Mouse (Mus musculus): ENCODE results near the gene Gpam.
"Not testable (repeated sequence)": the region's sequence is repeated elsewhere in the genome, so short reads cannot be mapped to it uniquely, and the experiment has no call there.

Gpam gene

GRCm38 (mm10) chr19:55127072-55127718, at the start of gene Gpam:
TSS of gene Gpam (minus strand) at chr19:55127238.
- no peak for DNase-seq (ENCODE audit: low spot score in 2 of 2)

GRCm38 (mm10) chr19:55171585-55171984, 44.5 kb upstream of the Gpam start:
- no peak for DNase-seq (ENCODE audit: low spot score in 2 of 2)

- DNase-seq (ENCODE audit: low spot score in 2 of 2), result no peak
Measured at GRCm38 (mm10) chr19:55170399-55170798, 43.4 kb upstream of the Gpam start.

- DNase-seq (ENCODE audit: low spot score in 2 of 2), result not testable (repeated sequence)
Measured at GRCm38 (mm10) chr19:55169236-55169729, 42.2 kb upstream of the Gpam start.

GRCm38 (mm10) chr19:55168360-55168759, 41.3 kb upstream of the Gpam start:
- DNase-seq (ENCODE audit: low spot score in 2 of 2), result no peak

- no peak for DNase-seq (ENCODE audit: low spot score in 2 of 2)
Measured at GRCm38 (mm10) chr19:55167741-55168140, 40.7 kb upstream of the Gpam start.

GRCm38 (mm10) chr19:55166741-55167140, 39.7 kb upstream of the Gpam start:
- DNase-seq (ENCODE audit: low spot score in 2 of 2), result no peak

GRCm38 (mm10) chr19:55165954-55166353, 38.9 kb upstream of the Gpam start:
- DNase-seq (ENCODE audit: low spot score in 2 of 2), result no peak

- DNase-seq (ENCODE audit: low spot score in 2 of 2), result no peak
Measured at GRCm38 (mm10) chr19:55165183-55165865, 38.3 kb upstream of the Gpam start.

- no peak for DNase-seq (ENCODE audit: low spot score in 2 of 2)
Measured at GRCm38 (mm10) chr19:55164162-55164561, 37.1 kb upstream of the Gpam start.

GRCm38 (mm10) chr19:55162271-55162670, 35.2 kb upstream of the Gpam start:
- no peak for DNase-seq (ENCODE audit: low spot score in 2 of 2)

GRCm38 (mm10) chr19:55159826-55160225, 32.8 kb upstream of the Gpam start:
- no peak for DNase-seq (ENCODE audit: low spot score in 2 of 2)

GRCm38 (mm10) chr19:55158606-55159005, 31.6 kb upstream of the Gpam start:
- no peak for DNase-seq (ENCODE audit: low spot score in 2 of 2)

- DNase-seq (ENCODE audit: low spot score in 2 of 2), result no peak
Measured at GRCm38 (mm10) chr19:55157029-55157428, 30.0 kb upstream of the Gpam start.

- DNase-seq (ENCODE audit: low spot score in 2 of 2), result no peak
Measured at GRCm38 (mm10) chr19:55152983-55153382, 25.9 kb upstream of the Gpam start.

GRCm38 (mm10) chr19:55152274-55152673, 25.2 kb upstream of the Gpam start:
- DNase-seq (ENCODE audit: low spot score in 2 of 2), result not testable (repeated sequence)

- DNase-seq (ENCODE audit: low spot score in 2 of 2), result no peak
Measured at GRCm38 (mm10) chr19:55149646-55150045, 22.6 kb upstream of the Gpam start.

GRCm38 (mm10) chr19:55148109-55148508, 21.1 kb upstream of the Gpam start:
- DNase-seq (ENCODE audit: low spot score in 2 of 2), result no peak

- no peak for DNase-seq (ENCODE audit: low spot score in 2 of 2)
Measured at GRCm38 (mm10) chr19:55147568-55147967, 20.5 kb upstream of the Gpam start.

GRCm38 (mm10) chr19:55145136-55145535, 18.1 kb upstream of the Gpam start:
- no peak for DNase-seq (ENCODE audit: low spot score in 2 of 2)

GRCm38 (mm10) chr19:55144691-55145090, 17.7 kb upstream of the Gpam start:
- no peak for DNase-seq (ENCODE audit: low spot score in 2 of 2)

- no peak for DNase-seq (ENCODE audit: low spot score in 2 of 2)
Measured at GRCm38 (mm10) chr19:55143391-55144300, 16.6 kb upstream of the Gpam start.
